Mouse (Mus musculus) liver, embryonic 14.5 days (tissue): Measurements from ENCODE around the gene Slc25a51.

Experiments
- CTCF ChIP-seq: IDR thresholded peaks from 2 replicates; pipeline ENCODE4 v1.5.1; 2016; ENCODE audit warnings: antibody characterized with exemption, low read depth, control low read depth
- EP300 ChIP-seq: IDR thresholded peaks from 2 replicates; pipeline ENCODE4 v1.6.1; 2016; ENCODE audit warnings: antibody characterized with exemption, low read depth

- TF ChIP-seq CTCF (no peak), EP300 (no peak)
Measured at GRCm38 (mm10) chr4:45405315-45405714, 3.3 kb downstream of the Slc25a51 start.
